Mouse (Mus musculus): Measurements from ENCODE around the gene Tmem183a. TPM values are rescaled to one million over a fixed set of nuclear protein-coding genes. Genes with fewer than 3 reads are reported as not detected.

The Tmem183a gene
- total RNA-seq, 2 experiments from 2014 or later: 65.6 to 69.1 TPM

- no peak for DNase-seq (ENCODE audit: low spot score in 2 of 2)
Observed at GRCm38 (mm10) chr1:134347791-134348190, 14.0 kb downstream of the Tmem183a start.

- no peak for DNase-seq (ENCODE audit: low spot score in 2 of 2)
Observed at GRCm38 (mm10) chr1:134345075-134345474, 16.7 kb downstream of the Tmem183a start.

- peak; percentile 74 to 83 for DNase-seq (ENCODE audit: low spot score in 2 of 2)
Observed at GRCm38 (mm10) chr1:134344005-134344950, 17.5 kb downstream of the Tmem183a start.

DNA sequence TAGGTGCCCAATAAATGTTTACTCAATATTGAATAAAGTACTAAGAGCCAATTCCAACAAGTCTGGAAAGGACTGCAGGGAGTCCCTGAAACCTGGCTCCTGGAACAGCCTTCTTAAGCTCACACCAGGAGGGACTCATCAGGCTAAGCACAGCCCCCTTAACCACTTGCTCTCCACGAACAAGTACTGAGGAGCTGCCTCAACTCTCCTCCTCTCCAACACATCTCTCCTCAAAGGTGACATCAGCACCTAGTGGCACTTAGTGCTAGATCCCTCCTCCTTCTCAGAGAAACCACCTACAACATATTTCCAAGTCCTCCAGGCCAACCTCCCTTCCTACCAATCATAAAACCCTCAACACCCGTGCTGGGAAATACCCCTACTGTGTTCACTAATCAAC lies 18.2 kb downstream of the Tmem183a start:
- DNase-seq (ENCODE audit: low spot score in 2 of 2): no peak

DNA sequence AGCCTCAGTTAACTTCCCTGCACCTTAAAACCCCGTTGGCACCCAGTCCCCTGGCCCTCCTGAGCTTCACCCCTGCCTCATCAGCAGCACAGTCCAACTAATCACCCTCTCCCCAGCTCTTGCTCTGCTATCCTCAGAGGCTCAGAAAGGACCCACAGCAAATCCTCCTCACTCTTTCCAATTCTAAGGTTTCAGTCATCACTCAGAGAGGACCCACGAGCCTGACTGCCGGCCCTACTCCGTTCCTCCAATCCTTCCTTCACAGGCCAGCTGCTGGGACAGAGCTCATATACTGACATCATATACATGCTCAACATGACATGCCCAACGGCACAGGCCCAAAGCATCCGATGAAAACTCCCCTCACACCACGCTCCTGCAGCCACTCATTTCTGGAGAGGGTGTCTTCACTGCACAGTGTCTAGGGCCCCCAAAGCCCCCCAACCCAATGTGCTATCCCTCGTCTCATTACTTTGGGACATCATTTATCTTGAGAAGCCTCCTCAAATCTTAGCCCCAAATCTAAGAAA lies 18.9 kb downstream of the Tmem183a start:
- no peak for DNase-seq (ENCODE audit: low spot score in 2 of 2)

DNA sequence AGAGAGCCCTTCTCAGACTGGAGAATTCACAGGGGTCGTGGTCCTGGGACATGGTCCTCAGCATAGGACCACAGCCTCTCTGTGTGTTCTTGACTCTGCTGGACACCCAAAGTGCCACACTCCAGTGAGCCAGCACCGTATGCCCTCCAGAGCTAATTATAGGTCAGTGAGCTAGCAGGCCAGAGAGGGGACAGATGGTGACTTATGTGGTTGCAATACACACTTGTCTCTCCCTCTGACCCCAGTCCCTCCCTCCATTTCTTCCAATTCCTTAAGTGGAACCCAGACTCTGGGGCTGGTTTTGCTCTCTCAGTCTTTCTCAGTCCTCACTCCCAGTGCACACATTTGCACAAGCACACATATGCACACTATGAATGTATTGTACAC lies 19.5 kb downstream of the Tmem183a start:
- no peak for DNase-seq (ENCODE audit: low spot score in 2 of 2)

- no peak for DNase-seq (ENCODE audit: low spot score in 2 of 2)
Observed at GRCm38 (mm10) chr1:134341641-134342277, 20.0 kb downstream of the Tmem183a start.

DNA sequence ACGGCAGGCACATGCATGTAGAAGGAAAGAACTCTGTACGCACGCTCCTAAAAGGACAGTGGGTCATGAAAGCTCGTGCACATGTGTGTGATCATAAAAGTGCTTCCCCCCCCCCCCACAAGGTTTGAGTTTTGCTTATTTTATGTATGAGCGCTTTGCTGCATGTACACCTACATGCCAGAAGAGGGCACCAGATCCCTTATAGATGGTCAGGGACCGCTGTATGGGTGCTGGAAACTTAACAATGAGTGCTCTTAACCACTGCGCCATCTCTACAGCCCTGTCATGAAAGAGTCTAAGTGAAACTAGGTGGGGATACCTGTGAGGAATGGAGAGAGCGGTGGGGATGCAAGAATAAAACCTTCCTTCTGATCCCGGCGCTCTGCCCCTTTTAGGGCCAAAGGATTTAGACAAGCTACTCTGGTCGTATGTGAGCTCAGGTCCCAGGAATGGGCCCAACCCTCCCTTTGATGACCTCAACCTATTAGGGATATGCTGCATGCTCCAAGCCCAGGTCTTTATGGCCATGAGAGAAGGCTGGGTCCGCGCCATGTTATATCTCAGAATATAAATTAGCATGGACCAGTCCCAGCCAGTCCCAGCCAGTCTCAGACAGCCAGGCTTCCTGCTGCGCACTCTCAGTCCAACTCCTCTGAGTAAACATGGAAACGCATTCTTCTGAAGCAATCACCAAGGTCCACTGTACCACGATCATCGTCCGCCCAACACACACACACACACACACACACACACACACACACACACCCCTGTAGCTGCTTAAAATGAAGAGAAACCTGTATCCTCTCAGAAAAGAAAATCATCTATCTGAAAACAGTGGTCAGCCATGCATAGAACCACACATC lies 21.8 kb downstream of the Tmem183a start:
- no peak for DNase-seq (ENCODE audit: low spot score in 2 of 2)

- no peak for DNase-seq (ENCODE audit: low spot score in 2 of 2)
Observed at GRCm38 (mm10) chr1:134339162-134339561, 22.6 kb downstream of the Tmem183a start.

GRCm38 (mm10) chr1:134336958-134337710 lies 24.6 kb downstream of the Tmem183a start:
- no peak for DNase-seq (ENCODE audit: low spot score in 2 of 2)

GRCm38 (mm10) chr1:134335924-134336810 lies 25.6 kb downstream of the Tmem183a start:
- no peak for DNase-seq (ENCODE audit: low spot score in 2 of 2)

DNA sequence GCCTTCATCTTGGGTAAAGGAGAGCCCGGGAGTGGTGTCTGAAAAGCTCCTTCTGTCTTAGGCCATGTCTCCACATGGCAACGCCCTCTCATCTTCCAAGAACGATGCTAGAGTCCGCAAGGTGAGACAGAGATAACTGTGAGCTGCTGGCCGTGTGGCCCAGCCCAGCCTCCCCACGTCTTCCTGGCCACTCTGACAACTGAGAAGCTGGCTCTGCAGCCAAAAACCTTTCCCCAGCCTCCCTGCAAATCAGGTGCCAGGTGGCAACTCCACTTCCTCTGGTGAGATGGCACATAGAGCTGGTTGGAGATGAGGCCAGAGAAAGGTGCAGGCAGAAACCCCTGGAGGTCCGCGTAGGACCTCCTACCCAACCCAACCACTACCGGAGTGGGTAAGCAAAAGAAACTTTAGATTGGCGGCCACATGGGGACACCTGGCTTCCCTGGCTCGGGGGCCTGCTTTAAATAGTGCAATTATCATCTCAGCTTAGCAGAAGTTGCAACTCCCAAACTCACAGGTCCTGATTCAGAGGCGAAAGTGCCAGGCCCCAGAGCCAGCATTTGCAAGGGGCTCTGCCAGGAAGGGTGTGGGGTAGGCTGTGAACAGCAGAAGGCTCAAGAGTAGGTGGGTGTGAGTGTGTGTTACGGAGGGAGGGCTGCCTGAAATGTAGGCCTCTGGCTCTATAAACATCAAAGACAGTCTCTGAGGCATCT lies 26.4 kb downstream of the Tmem183a start:
- peak; percentile 70 to 77 for DNase-seq (ENCODE audit: low spot score in 2 of 2)

- no peak for DNase-seq (ENCODE audit: low spot score in 2 of 2)
Observed at GRCm38 (mm10) chr1:134334111-134334827, 27.5 kb downstream of the Tmem183a start.

- no peak for DNase-seq (ENCODE audit: low spot score in 2 of 2)
Observed at GRCm38 (mm10) chr1:134333371-134334110, 28.2 kb downstream of the Tmem183a start.

- peak; percentile 71 to 84 for DNase-seq (ENCODE audit: low spot score in 2 of 2)
Observed at GRCm38 (mm10) chr1:134332770-134333271, 29.0 kb downstream of the Tmem183a start, which contains the start of gene Ppfia4. Ppfia4 (minus strand) TSS chr1:134332928.

GRCm38 (mm10) chr1:134331879-134332635 lies 29.7 kb downstream of the Tmem183a start:
- DNase-seq (ENCODE audit: low spot score in 2 of 2): peak; percentile 78 to 87

Data from left cerebral cortex, adult 18-20 months (tissue).